Mouse (Mus musculus) stomach, postnatal 0 days (tissue): ENCODE results near the gene Fli1.

Source experiments
- CTCF ChIP-seq: IDR thresholded peaks from 2 replicates; pipeline ENCODE4 v1.5.1; 2016; ENCODE audit warnings: antibody characterized with exemption, low read depth, mild to moderate bottlenecking, moderate library complexity
- EP300 ChIP-seq: optimal IDR thresholded peaks from 2 replicates; pipeline ENCODE3; 2016; ENCODE audit warnings: antibody characterized with exemption

DNA sequence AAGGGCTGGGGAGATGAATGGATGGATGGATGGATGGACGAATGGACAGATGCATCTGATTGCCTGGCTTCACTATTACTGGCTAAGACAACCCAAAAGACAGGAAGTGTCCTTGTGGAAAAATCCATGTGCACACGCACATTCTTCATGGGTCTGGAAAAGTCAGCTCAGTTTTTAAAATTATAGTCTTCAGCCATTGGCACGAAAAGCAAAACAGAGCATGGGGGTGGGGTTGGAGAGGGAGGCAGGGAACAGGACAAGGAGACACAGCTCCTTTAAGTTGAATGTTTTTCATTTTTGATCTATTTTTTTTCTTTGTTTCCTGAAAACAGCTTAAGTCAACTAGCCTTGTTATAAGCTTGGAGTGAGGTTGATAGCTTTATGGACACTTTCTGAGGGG, 111.6 kb downstream of the Fli1 start:
- no peak for TF ChIP-seq CTCF
- TF ChIP-seq EP300: no peak
